Mouse (Mus musculus) limb, embryonic 10.5 days (tissue): ENCODE results near the gene Fat4. TPM values are rescaled to one million over a fixed set of nuclear protein-coding genes. Genes with fewer than 3 reads are reported as not detected.
A peak's percentile ranks its signal among the peaks of the same experiment; 100 is the strongest.

Experiments used
- DNase-seq: peaks from one replicate; pipeline ENCODE4 v3.0.0-alpha.2; 2017; ENCODE audit warnings: low spot score
- H3K27ac ChIP-seq: fragments of 300-500 bp; sonication (generic); 2 replicates; pipeline ENCODE4 v1.5.1; 2016; ENCODE audit warnings: mild to moderate bottlenecking
- H3K27me3 ChIP-seq: fragments of 300-500 bp; sonication (generic); 2 replicates; pipeline ENCODE4 v1.6.1; 2016; ENCODE audit warnings: low read depth, mild to moderate bottlenecking; ENCODE audit not compliant: poor library complexity, severe bottlenecking
- H3K36me3 ChIP-seq: fragments of 300-500 bp; sonication (generic); 2 replicates; pipeline ENCODE4 v1.6.1; 2016; ENCODE audit warnings: mild to moderate bottlenecking, moderate library complexity
- H3K4me1 ChIP-seq: fragments of 300-500 bp; sonication (generic); 2 replicates; pipeline ENCODE4 v1.6.1; 2016
- H3K4me3 ChIP-seq: fragments of 300-500 bp; sonication (generic); 2 replicates; pipeline ENCODE4 v1.5.1; 2016; ENCODE audit warnings: mild to moderate bottlenecking, moderate library complexity
- H3K9me3 ChIP-seq: fragments of 300-500 bp; sonication (generic); replicated peaks from 2 replicates; pipeline ENCODE4 v1.6.1; 2016; ENCODE audit warnings: mild to moderate bottlenecking
- WGBS: fragments of 180-500 bp; shearing (Covaris S2); methylation state at CpG from one replicate; pipeline ENCODE4 v1.1.7; 2016; 5-methylcytosine and 5-hydroxymethylcytosine counted together
- polyA plus RNA-seq: library from polyadenylated mRNA; unstranded; fragments of >200 nt; fragmentation: Nextera tagmentation; extraction: Ambion mirVana; gene quantifications from 2 replicates; pipeline ENCODE4 v1.2.1, GENCODE M21; 2016

Fat4 gene
- polyA plus RNA-seq, result 2.7 and 6.6 TPM in 2 replicates

- Histone ChIP-seq H3K9me3 (0 out of 2 replicates have a peak, but pooled peaks cover 3% of the 10 kb centered on the region), H3K27me3 (peaks cover 29% of the 10 kb centered on the region), H3K27ac (peak within 1 kb of the TSS; percentile 96), H3K36me3 (peaks cover 40% of the 10 kb centered on the region), H3K4me3 (peak within 1 kb of the TSS; percentile 83), H3K4me1 (peaks cover 42% of the 10 kb centered on the region)
- 2% methylated on average over 29 of the region's 29 CpGs for WGBS
- DNase-seq, result peak; percentile 50
These were observed at the start of gene Fat4 for GRCm38 (mm10) chr3:38886890-38887355. Gene Fat4, plus strand, starts transcription at chr3:38886940.

- DNase-seq, result no peak
- no peaks in the 10 kb centered on the region for H3K27me3 ChIP-seq
- H3K9me3 ChIP-seq, result no peaks in the 10 kb centered on the region
- H3K36me3 ChIP-seq, result no peaks in the 10 kb centered on the region
- H3K4me1 ChIP-seq, result no peaks in the 10 kb centered on the region
- 83% methylated on average over 2 of the region's 2 CpGs for WGBS
- H3K27ac ChIP-seq, result no peak overlapping the region
- H3K4me3 ChIP-seq, result no peak overlapping the region
These were observed 47.3 kb upstream of the Fat4 start for GRCm38 (mm10) chr3:38839438-38839837.

GRCm38 (mm10) chr3:38843000-38843538 lies 43.7 kb upstream of the Fat4 start:
- H3K4me1 ChIP-seq, result peaks cover 6% of the 10 kb centered on the region; the same call in 1 of the 2 replicates
- no peak for DNase-seq
- H3K27me3 ChIP-seq, result no peaks in the 10 kb centered on the region
- H3K27ac ChIP-seq, result no peak overlapping the region
- WGBS, result 90% methylated on average over 7 of the region's 7 CpGs
- H3K4me3 ChIP-seq, result no peak overlapping the region
- no peaks in the 10 kb centered on the region for H3K9me3 ChIP-seq
- H3K36me3 ChIP-seq, result no peaks in the 10 kb centered on the region

DNA sequence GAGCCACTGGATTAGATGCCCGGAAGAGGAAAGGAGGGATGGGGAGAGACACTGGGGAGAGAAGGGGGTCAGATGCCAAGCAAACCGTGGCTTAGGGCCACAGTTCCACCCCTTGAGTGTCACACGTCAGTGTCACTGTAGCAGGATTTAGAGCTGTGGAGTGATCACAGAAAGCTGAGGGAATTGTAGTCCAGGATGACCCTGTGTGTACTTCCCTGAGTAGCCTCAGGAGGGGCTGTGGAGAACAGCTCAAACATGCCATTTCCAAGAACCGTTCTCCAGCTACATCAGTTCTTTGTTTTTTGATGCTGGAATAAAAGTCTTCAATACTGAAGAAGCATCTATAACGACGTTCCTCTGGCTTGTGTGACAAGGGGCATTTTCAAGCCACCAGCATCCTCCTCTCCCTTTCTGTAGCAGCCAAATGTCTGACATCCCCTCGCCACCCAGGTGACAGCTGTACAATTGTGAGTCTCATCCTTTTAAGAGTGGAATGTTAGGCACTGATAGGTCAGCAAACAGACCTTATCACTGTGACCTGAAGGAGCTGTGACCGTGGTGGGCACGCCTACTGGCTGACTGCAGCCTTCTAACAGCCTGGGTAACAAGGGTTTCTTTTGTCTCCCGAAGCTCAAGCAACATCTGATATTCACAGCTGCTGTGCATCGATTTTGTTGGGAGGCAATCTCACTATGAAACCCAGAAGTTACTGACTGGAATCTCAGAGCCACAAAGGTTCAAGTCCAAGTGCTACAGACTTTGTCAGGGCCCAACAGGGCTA lies 39.9 kb upstream of the Fat4 start:
- Histone ChIP-seq H3K27me3 (no peaks in the 10 kb centered on the region), H3K4me1 (peaks cover 14% of the 10 kb centered on the region), H3K36me3 (no peaks in the 10 kb centered on the region), H3K9me3 (no peaks in the 10 kb centered on the region), H3K27ac (no peak overlapping the region), H3K4me3 (no peak overlapping the region)
- WGBS, result 66% methylated on average over 11 of the region's 11 CpGs
- no peak for DNase-seq

DNA sequence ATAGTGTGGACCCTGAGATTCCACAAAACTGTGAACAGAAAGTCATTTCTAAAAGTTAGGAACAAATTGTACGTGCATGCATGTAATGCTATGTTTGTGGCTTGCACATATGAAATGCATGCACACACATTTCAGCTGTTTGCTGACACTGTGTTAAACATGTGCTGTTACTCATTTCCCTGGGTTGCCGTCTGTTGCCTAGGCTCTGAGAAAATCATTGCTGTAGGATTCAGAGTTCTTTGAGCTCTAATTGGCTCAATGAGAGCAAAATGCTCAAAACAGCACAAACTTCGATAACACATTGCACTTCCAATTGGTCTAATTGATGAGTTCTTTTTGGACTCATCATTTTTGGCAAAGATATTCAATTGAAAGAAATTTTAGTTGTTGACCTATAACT lies 37.7 kb upstream of the Fat4 start:
- Histone ChIP-seq H3K4me3 (no peak overlapping the region), H3K27me3 (no peaks in the 10 kb centered on the region), H3K27ac (no peak overlapping the region), H3K9me3 (no peaks in the 10 kb centered on the region), H3K36me3 (no peaks in the 10 kb centered on the region), H3K4me1 (peaks cover 14% of the 10 kb centered on the region)
- 70% methylated on average over 3 of the region's 3 CpGs for WGBS
- no peak for DNase-seq

GRCm38 (mm10) chr3:38849536-38849935 lies 37.2 kb upstream of the Fat4 start:
- Histone ChIP-seq H3K27ac (no peak overlapping the region), H3K4me3 (no peak overlapping the region), H3K9me3 (no peaks in the 10 kb centered on the region), H3K4me1 (peaks cover 14% of the 10 kb centered on the region), H3K36me3 (no peaks in the 10 kb centered on the region), H3K27me3 (no peaks in the 10 kb centered on the region)
- no peak for DNase-seq
- 42% methylated on average over 6 of the region's 6 CpGs for WGBS

GRCm38 (mm10) chr3:38853650-38854049 lies 33.1 kb upstream of the Fat4 start:
- no peaks in the 10 kb centered on the region for H3K27me3 ChIP-seq
- 40% methylated on average over 3 of the region's 3 CpGs for WGBS
- no peak overlapping the region for H3K27ac ChIP-seq
- no peak for DNase-seq
- H3K4me3 ChIP-seq, result no peak overlapping the region
- no peaks in the 10 kb centered on the region for H3K36me3 ChIP-seq
- peaks cover 5% of the 10 kb centered on the region for H3K4me1 ChIP-seq
- no peaks in the 10 kb centered on the region for H3K9me3 ChIP-seq

DNA sequence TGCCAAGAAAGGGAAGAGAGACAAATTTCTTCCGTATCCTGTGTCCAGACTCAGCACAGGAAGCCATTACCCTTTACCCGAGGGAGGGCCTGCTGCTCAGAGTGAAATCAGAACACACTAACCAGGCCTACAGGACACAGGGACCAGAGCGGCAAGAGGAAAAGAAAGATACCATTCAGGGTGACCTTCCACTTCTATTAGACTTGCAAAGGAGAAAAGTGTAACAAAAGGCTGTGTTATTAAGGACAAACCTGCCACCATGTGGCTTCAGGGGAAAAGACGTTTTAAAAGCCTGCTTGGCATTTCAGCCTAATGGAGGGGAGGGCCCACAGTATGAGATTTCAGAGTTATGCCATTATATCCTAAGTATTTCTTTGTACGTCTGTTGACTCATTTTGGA lies 26.1 kb upstream of the Fat4 start:
- Histone ChIP-seq H3K4me1 (peaks cover 5% of the 10 kb centered on the region), H3K27me3 (no peaks in the 10 kb centered on the region), H3K9me3 (no peaks in the 10 kb centered on the region), H3K27ac (0 out of 2 replicates have a peak overlapping the region, but pooled peaks have one; percentile 6), H3K36me3 (no peaks in the 10 kb centered on the region), H3K4me3 (no peak overlapping the region)
- DNase-seq, result peak; percentile 27
- 52% methylated on average over 5 of the region's 5 CpGs for WGBS

DNA sequence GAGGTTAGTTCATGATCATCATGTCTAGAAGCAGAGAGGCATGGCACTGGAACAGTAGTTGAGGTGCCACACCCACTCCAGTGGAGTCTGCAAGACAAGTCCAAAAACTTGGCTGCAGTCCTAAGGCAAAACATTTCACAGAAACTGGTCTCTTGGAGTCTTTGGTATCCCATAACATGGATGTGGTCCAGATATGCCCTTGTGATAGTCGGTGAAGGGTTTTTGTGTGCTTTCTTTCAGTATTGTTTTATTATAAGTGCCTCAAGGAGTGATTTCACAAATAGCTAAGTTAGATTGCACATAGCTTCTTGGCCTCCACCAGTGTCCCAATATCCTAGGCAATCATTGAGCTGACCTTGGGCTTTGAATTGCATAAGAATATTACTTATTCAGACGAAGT lies 15.4 kb upstream of the Fat4 start:
- Histone ChIP-seq H3K4me1 (no peaks in the 10 kb centered on the region), H3K36me3 (no peaks in the 10 kb centered on the region), H3K27me3 (no peaks in the 10 kb centered on the region), H3K9me3 (no peaks in the 10 kb centered on the region), H3K4me3 (no peak overlapping the region), H3K27ac (no peak overlapping the region)
- no peak for DNase-seq
- 89% methylated on average over 2 of the region's 2 CpGs for WGBS

GRCm38 (mm10) chr3:38875872-38876271 lies 10.9 kb upstream of the Fat4 start:
- DNase-seq, result no peak
- WGBS, result 92% methylated on average over 2 of the region's 2 CpGs
- Histone ChIP-seq H3K27me3 (no peaks in the 10 kb centered on the region), H3K9me3 (no peaks in the 10 kb centered on the region), H3K27ac (no peak overlapping the region), H3K4me3 (no peak overlapping the region), H3K4me1 (no peaks in the 10 kb centered on the region), H3K36me3 (no peaks in the 10 kb centered on the region)

DNA sequence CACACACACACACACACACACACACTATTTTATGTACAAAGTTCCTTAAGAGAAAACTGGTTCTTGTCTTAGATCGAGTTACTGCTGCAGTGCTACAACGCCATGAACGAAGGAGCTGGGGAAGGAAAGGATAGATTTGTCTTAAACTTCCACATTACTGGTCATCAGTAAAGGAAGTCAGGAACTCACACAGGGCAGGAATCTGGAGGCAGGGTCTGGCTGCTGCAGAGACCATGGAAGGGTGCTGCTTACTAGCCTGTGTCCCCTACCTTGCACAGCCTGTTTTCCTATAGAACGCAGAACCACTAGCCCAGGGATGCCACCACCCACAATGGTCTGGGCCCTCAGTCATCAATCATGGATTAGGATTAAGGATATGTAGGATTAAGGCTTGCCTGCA lies 10.0 kb upstream of the Fat4 start:
- Histone ChIP-seq H3K36me3 (no peaks in the 10 kb centered on the region), H3K27me3 (0 out of 2 replicates have a peak, but pooled peaks cover 3% of the 10 kb centered on the region), H3K9me3 (no peaks in the 10 kb centered on the region), H3K27ac (no peak overlapping the region), H3K4me3 (no peak overlapping the region), H3K4me1 (no peaks in the 10 kb centered on the region)
- DNase-seq, result no peak
- WGBS, result 88% methylated on average over 4 of the region's 4 CpGs

GRCm38 (mm10) chr3:38882778-38883177 lies 4.0 kb upstream of the Fat4 start:
- Histone ChIP-seq H3K27me3 (peaks cover 15% of the 10 kb centered on the region), H3K4me1 (peaks cover 17% of the 10 kb centered on the region), H3K4me3 (no peak overlapping the region), H3K9me3 (no peaks in the 10 kb centered on the region), H3K36me3 (no peaks in the 10 kb centered on the region), H3K27ac (no peak overlapping the region)
- DNase-seq, result peak; percentile 44
- WGBS, result 68% methylated on average over 6 of the region's 6 CpGs

DNA sequence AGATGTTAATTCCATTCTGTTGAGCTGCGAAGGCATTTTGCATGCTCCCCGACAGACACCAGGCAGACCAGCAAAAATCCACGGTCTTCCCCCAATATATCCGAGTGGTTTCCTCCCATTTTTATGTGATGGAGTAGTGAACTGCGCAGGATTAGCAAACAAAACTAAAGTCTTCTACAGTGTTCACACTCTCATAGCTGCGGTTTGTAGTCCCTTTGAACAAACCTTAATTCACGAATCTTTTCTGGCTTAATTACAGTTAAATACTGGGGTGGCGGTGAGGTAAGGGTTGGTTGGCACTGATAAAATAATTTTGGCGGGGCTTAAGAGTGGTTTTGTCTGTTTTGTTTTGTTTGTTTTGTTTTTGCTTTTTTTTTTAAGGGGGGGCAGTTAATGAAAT lies 3.1 kb upstream of the Fat4 start:
- Histone ChIP-seq H3K27me3 (peaks cover 24% of the 10 kb centered on the region), H3K4me3 (peak overlapping the region; percentile 83; the same call in 1 of the 2 replicates)

More for the DNA sequence above, 3.1 kb upstream of the Fat4 start:
- Histone ChIP-seq H3K36me3 (peaks cover 8% of the 10 kb centered on the region), H3K27ac (peak overlapping the region; percentile 81), H3K4me1 (peaks cover 26% of the 10 kb centered on the region), H3K9me3 (no peaks in the 10 kb centered on the region)
- WGBS, result 52% methylated on average over 9 of the region's 9 CpGs
- no peak for DNase-seq
